Mouse (Mus musculus) liver, embryonic 11.5 days (tissue): Measurements from ENCODE around the gene Pigx. TPM values are rescaled to one million over a fixed set of nuclear protein-coding genes. Genes with fewer than 3 reads are reported as not detected.

Experiments used
- ATAC-seq: fragments of 200-750 bp; cut with Nextera tagmentation; replicated peaks from 2 replicates; pipeline ENCODE4 v1.8.0; 2017; ENCODE audit warnings: moderate number of reproducible peaks, mild to moderate bottlenecking, moderate TSS enrichment, moderate library complexity; ENCODE audit not compliant: low FRiP score
- DNase-seq: peaks from one replicate; pipeline ENCODE4 v3.0.0-alpha.2; 2017; ENCODE audit warnings: low spot score
- H3K27ac ChIP-seq: fragments of 300-500 bp; sonication (generic); 2 replicates; pipeline ENCODE4 v1.5.1; 2014; ENCODE audit warnings: mild to moderate bottlenecking, low read depth, low read length, control low read depth
- H3K27me3 ChIP-seq: fragments of 300-500 bp; sonication (generic); replicated peaks from 2 replicates; pipeline ENCODE4 v1.6.1; 2014; ENCODE audit warnings: low read length, mixed read lengths; ENCODE audit not compliant: control insufficient read depth, insufficient read depth
- H3K36me3 ChIP-seq: fragments of 300-500 bp; sonication (generic); 2 replicates; pipeline ENCODE4 v1.6.1; 2014; ENCODE audit warnings: mild to moderate bottlenecking, low read length, moderate library complexity, mixed read lengths; ENCODE audit not compliant: control insufficient read depth, insufficient read depth
- H3K4me1 ChIP-seq: fragments of 300-500 bp; sonication (generic); replicated peaks from 2 replicates; pipeline ENCODE4 v1.6.1; 2014; ENCODE audit warnings: low read length, mixed read lengths; ENCODE audit not compliant: control insufficient read depth, insufficient read depth
- H3K4me2 ChIP-seq: fragments of 300-500 bp; sonication (generic); 2 replicates; pipeline ENCODE4 v1.6.1; 2014; ENCODE audit warnings: mild to moderate bottlenecking, control low read depth, moderate library complexity
- H3K4me3 ChIP-seq: fragments of 300-500 bp; sonication (generic); 2 replicates; pipeline ENCODE4 v1.5.1; 2014; ENCODE audit warnings: low read depth, low read length, control low read depth
- H3K9ac ChIP-seq: fragments of 300-500 bp; sonication (generic); 2 replicates; pipeline ENCODE4 v1.6.1; 2014; ENCODE audit warnings: low read depth, low read length, control low read depth
- H3K9me3 ChIP-seq: fragments of 300-500 bp; sonication (generic); 2 replicates; pipeline ENCODE4 v1.6.1; 2016; ENCODE audit warnings: low read length, inconsistent platforms, mixed read lengths; ENCODE audit not compliant: control insufficient read depth
- WGBS: fragments of 180-500 bp; shearing (Covaris S2); extraction: QIAGEN DNeasy Blood & Tissue Kit; methylation state at CpG from one replicate; pipeline ENCODE4 v1.1.7; 2014; 5-methylcytosine and 5-hydroxymethylcytosine counted together
- polyA plus RNA-seq: library from polyadenylated mRNA; unstranded; fragments of >200 nt; fragmentation: Nextera tagmentation; extraction: Ambion mirVana; gene quantifications from 2 replicates; pipeline ENCODE4 v1.2.1, GENCODE M21; 2014

Gene Pigx
- polyA plus RNA-seq, 1 experiment from 2014 or later: 63.0 TPM

GRCm38 (mm10) chr16:32129449-32130189 lies 30.1 kb upstream of the Pigx start:
- DNase-seq: no peak

GRCm38 (mm10) chr16:32127046-32127445 lies 27.5 kb upstream of the Pigx start:
- no peak overlapping the region for H3K4me3 ChIP-seq
- H3K9ac ChIP-seq: no peak overlapping the region
- 76% methylated on average over 4 of the region's 4 CpGs for WGBS
- H3K9me3 ChIP-seq: no peaks in the 10 kb centered on the region
- H3K4me1 ChIP-seq: no peaks in the 10 kb centered on the region
- H3K4me2 ChIP-seq: no peak overlapping the region
- no peak for ATAC-seq
- H3K27me3 ChIP-seq: no peaks in the 10 kb centered on the region
- no peaks in the 10 kb centered on the region for H3K36me3 ChIP-seq
- no peak overlapping the region for H3K27ac ChIP-seq
- no peak for DNase-seq

More at GRCm38 (mm10) chr16:32129449-32130189, 30.1 kb upstream of the Pigx start:
- WGBS: 52% methylated on average over 20 of the region's 20 CpGs
- Histone ChIP-seq H3K36me3 (no peaks in the 10 kb centered on the region), H3K9ac (peak overlapping the region; percentile 51), H3K4me1 (no peaks in the 10 kb centered on the region), H3K27me3 (no peaks in the 10 kb centered on the region), H3K9me3 (no peaks in the 10 kb centered on the region), H3K27ac (peak overlapping the region; percentile 21; the same call in 1 of the 2 replicates), H3K4me3 (peak overlapping the region; percentile 46), H3K4me2 (peak overlapping the region; percentile 62)
- peak; percentile 36 for ATAC-seq

- Histone ChIP-seq H3K27ac (no peak overlapping the region), H3K9ac (no peak overlapping the region), H3K4me1 (no peaks in the 10 kb centered on the region), H3K27me3 (no peaks in the 10 kb centered on the region), H3K9me3 (no peaks in the 10 kb centered on the region), H3K4me3 (no peak overlapping the region), H3K36me3 (no peaks in the 10 kb centered on the region), H3K4me2 (no peak overlapping the region)
- 83% methylated on average over 3 of the region's 3 CpGs for WGBS
- ATAC-seq (no peak), DNase-seq (no peak)
Observed at GRCm38 (mm10) chr16:32125364-32125763, 25.8 kb upstream of the Pigx start.

GRCm38 (mm10) chr16:32124444-32125335 lies 25.1 kb upstream of the Pigx start:
- Histone ChIP-seq H3K4me2 (no peak overlapping the region), H3K9ac (no peak overlapping the region), H3K9me3 (no peaks in the 10 kb centered on the region), H3K27me3 (no peaks in the 10 kb centered on the region), H3K27ac (no peak overlapping the region), H3K36me3 (no peaks in the 10 kb centered on the region), H3K4me3 (no peak overlapping the region), H3K4me1 (no peaks in the 10 kb centered on the region)
- DNase-seq (no peak), ATAC-seq (no peak)
- 55% methylated on average over 17 of the region's 17 CpGs for WGBS

GRCm38 (mm10) chr16:32124020-32124419 lies 24.5 kb upstream of the Pigx start:
- WGBS: 88% methylated on average over 7 of the region's 7 CpGs
- no peak overlapping the region for H3K4me3 ChIP-seq
- H3K9ac ChIP-seq: no peak overlapping the region
- DNase-seq (no peak), ATAC-seq (no peak)
- H3K4me2 ChIP-seq: no peak overlapping the region
- no peaks in the 10 kb centered on the region for H3K4me1 ChIP-seq
- no peak overlapping the region for H3K27ac ChIP-seq
- no peaks in the 10 kb centered on the region for H3K36me3 ChIP-seq
- H3K9me3 ChIP-seq: no peaks in the 10 kb centered on the region
- H3K27me3 ChIP-seq: no peaks in the 10 kb centered on the region

- Histone ChIP-seq H3K9ac (no peak overlapping the region), H3K4me1 (peaks cover 5% of the 10 kb centered on the region; the same call in 1 of the 2 replicates), H3K27me3 (no peaks in the 10 kb centered on the region), H3K36me3 (no peaks in the 10 kb centered on the region), H3K4me2 (no peak overlapping the region), H3K9me3 (no peaks in the 10 kb centered on the region), H3K4me3 (no peak overlapping the region), H3K27ac (no peak overlapping the region)
- ATAC-seq (no peak), DNase-seq (no peak)
- WGBS: 80% methylated on average over 3 of the region's 3 CpGs
Observed at GRCm38 (mm10) chr16:32120454-32120853, 20.9 kb upstream of the Pigx start.

- no peaks in the 10 kb centered on the region for H3K36me3 ChIP-seq
- H3K4me3 ChIP-seq: no peak overlapping the region
- H3K27me3 ChIP-seq: no peaks in the 10 kb centered on the region
- 26% methylated on average over 5 of the region's 5 CpGs for WGBS
- DNase-seq (no peak), ATAC-seq (no peak)
- H3K27ac ChIP-seq: no peak overlapping the region
- H3K9ac ChIP-seq: no peak overlapping the region
- H3K4me1 ChIP-seq: peaks cover 5% of the 10 kb centered on the region; the same call in 1 of the 2 replicates
- no peaks in the 10 kb centered on the region for H3K9me3 ChIP-seq
- H3K4me2 ChIP-seq: peak overlapping the region; percentile 30
Observed at GRCm38 (mm10) chr16:32116186-32116585, 16.6 kb upstream of the Pigx start.

GRCm38 (mm10) chr16:32115781-32116180 lies 16.2 kb upstream of the Pigx start:
- peaks cover 5% of the 10 kb centered on the region; the same call in 1 of the 2 replicates for H3K4me1 ChIP-seq
- WGBS: 51% methylated on average over 6 of the region's 6 CpGs
- ATAC-seq (no peak), DNase-seq (no peak)
- no peak overlapping the region for H3K4me3 ChIP-seq
- H3K27ac ChIP-seq: no peak overlapping the region
- H3K4me2 ChIP-seq: peak overlapping the region; percentile 30
- H3K27me3 ChIP-seq: no peaks in the 10 kb centered on the region
- H3K36me3 ChIP-seq: no peaks in the 10 kb centered on the region
- H3K9ac ChIP-seq: no peak overlapping the region
- H3K9me3 ChIP-seq: no peaks in the 10 kb centered on the region
